8 mouse cellular contexts compared by ENCODE assay signal in the genomic region with DNA sequence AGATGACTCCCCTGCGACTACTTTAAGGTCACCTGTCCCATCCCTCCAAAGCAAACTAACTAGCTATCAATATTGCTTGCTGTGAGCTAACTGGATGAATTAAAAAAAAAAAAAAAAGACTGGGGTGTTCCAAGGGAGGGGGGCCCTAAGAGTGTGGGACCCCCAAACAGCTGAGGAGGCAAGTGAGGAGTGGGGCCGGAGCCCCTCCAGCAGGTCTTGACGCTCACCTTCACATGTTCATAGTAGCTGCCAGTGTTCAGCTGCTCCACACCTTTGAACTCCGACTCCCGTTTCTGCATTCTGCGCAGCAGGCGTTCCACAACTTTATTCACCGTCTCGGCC. TPM values are rescaled to one million over a fixed set of nuclear protein-coding genes. Genes with fewer than 3 reads are reported as not detected.
DNase-seq lines count a peak whose midpoint lies in the region; ATAC-seq and TF ChIP-seq lines count a peak whose summit lies in the region.

No protein-coding gene starts in this region.

- peak overlapping the region; percentile 66 for H3K4me3 ChIP-seq in heart, embryonic 16.5 days (ENCODE audit: low read length)
- H3K4me3 ChIP-seq in MEL (ENCODE audit: control insufficient read depth in 1 of 2, insufficient read depth in 1 of 2, low read depth in 2 of 2, low read length in 2 of 2): peak overlapping the region; percentile 77 to 95
- peak overlapping the region; percentile 35 for H3K4me3 ChIP-seq in hindbrain, embryonic 11.5 days (ENCODE audit: low read depth, low read length)
- H3K4me3 ChIP-seq in midbrain, embryonic 11.5 days (ENCODE audit: low read depth, low read length): peak overlapping the region; percentile 28

- H3K36me3 ChIP-seq in heart, embryonic 16.5 days (ENCODE audit: control insufficient read depth, insufficient read depth): no peaks in the 10 kb centered on the region
- peaks cover 4 to 18% of the 10 kb centered on the region in 2 experiments for H3K36me3 ChIP-seq in MEL (ENCODE audit: control insufficient read depth in 1 of 2, insufficient read depth in 2 of 2, low read length in 2 of 2)
- H3K36me3 ChIP-seq in hindbrain, embryonic 11.5 days (ENCODE audit: control insufficient read depth, insufficient read depth, low read length): no peaks in the 10 kb centered on the region
- no peaks in the 10 kb centered on the region for H3K36me3 ChIP-seq in midbrain, embryonic 11.5 days (ENCODE audit: control insufficient read depth, insufficient read depth, low read length)

- H3K79me2 ChIP-seq in MEL (ENCODE audit: control insufficient read depth, insufficient read depth, low read length, poor library complexity): peaks cover 46% of the 10 kb centered on the region

- 0 out of 2 replicates have a peak, but pooled peaks cover 3% of the 10 kb centered on the region for H3K4me1 ChIP-seq in heart, embryonic 16.5 days (ENCODE audit: control insufficient read depth, insufficient read depth, low read length)
- H3K4me1 ChIP-seq in MEL (ENCODE audit: control insufficient read depth in 1 of 2, insufficient read depth in 2 of 2, low read length in 2 of 2): peaks cover 9 to 16% of the 10 kb centered on the region in 2 experiments
- H3K4me1 ChIP-seq in hindbrain, embryonic 11.5 days (replicated peaks; ENCODE audit: control insufficient read depth, insufficient read depth, low read length): 0 out of 2 replicates have a peak, but pooled peaks cover 3% of the 10 kb centered on the region
- no peaks in the 10 kb centered on the region for H3K4me1 ChIP-seq in midbrain, embryonic 11.5 days (ENCODE audit: control insufficient read depth, insufficient read depth, low read length)

- peak overlapping the region; percentile 93 for H3K4me2 ChIP-seq in heart, embryonic 16.5 days (ENCODE audit: low read depth, low read length)
- H3K4me2 ChIP-seq in hindbrain, embryonic 11.5 days (replicated peaks; ENCODE audit: low read depth, low read length): peak overlapping the region; percentile 65
- peak overlapping the region; percentile 45; the same call in 1 of the 2 replicates for H3K4me2 ChIP-seq in midbrain, embryonic 11.5 days

- TF ChIP-seq POLR2A in MEL (IDR thresholded peaks at IDR 0.05; ENCODE audit: control insufficient read depth in 1 of 2, insufficient read depth in 1 of 2, low read depth in 1 of 2, low read length in 2 of 2, poor library complexity in 1 of 2): no peak

- WGBS in heart, embryonic 16.5 days: 3% methylated on average over 9 of the region's 9 CpGs
- 5% methylated on average over 9 of the region's 9 CpGs for WGBS in hindbrain, embryonic 11.5 days
- 5% methylated on average over 9 of the region's 9 CpGs for WGBS in midbrain, embryonic 11.5 days

- no peak for TF ChIP-seq CTCF in MEL (IDR thresholded peaks at IDR 0.05 in 2 of 3, conservative IDR thresholded peaks at IDR 0.05 in 1 of 3; ENCODE audit: control insufficient read depth in 1 of 3, insufficient read depth in 1 of 3, low read depth in 2 of 3, low read length in 3 of 3, poor library complexity in 1 of 3, severe bottlenecking in 1 of 3)

- H3K9me3 ChIP-seq in heart, embryonic 16.5 days (replicated peaks; ENCODE audit: control insufficient read depth, low read length): no peaks in the 10 kb centered on the region
- H3K9me3 ChIP-seq in MEL (replicated peaks; ENCODE audit: insufficient read depth, low read length): no peaks in the 10 kb centered on the region
- H3K9me3 ChIP-seq in hindbrain, embryonic 11.5 days (ENCODE audit: control insufficient read depth, low read length): no peaks in the 10 kb centered on the region
- H3K9me3 ChIP-seq in midbrain, embryonic 11.5 days (ENCODE audit: control insufficient read depth, low read length): no peaks in the 10 kb centered on the region

- no peak for TF ChIP-seq RAD21 in MEL (IDR thresholded peaks at IDR 0.05; ENCODE audit: low read depth, low read length)

- no peak overlapping the region for H3K27ac ChIP-seq in heart, embryonic 16.5 days (ENCODE audit: low read length)
- H3K27ac ChIP-seq in MEL (ENCODE audit: control insufficient read depth, low read depth, low read length): peak overlapping the region; percentile 49
- H3K27ac ChIP-seq in hindbrain, embryonic 11.5 days (ENCODE audit: low read depth, low read length): no peak overlapping the region
- no peak overlapping the region for H3K27ac ChIP-seq in midbrain, embryonic 11.5 days (ENCODE audit: low read depth, low read length)

- H3K9ac ChIP-seq in heart, embryonic 16.5 days (ENCODE audit: low read length): peak overlapping the region; percentile 75
- H3K9ac ChIP-seq in MEL (ENCODE audit: control insufficient read depth, low read depth, low read length, poor library complexity, severe bottlenecking): peak overlapping the region; percentile 75
- H3K9ac ChIP-seq in hindbrain, embryonic 11.5 days (ENCODE audit: low read depth, low read length): no peak overlapping the region; the same call in 1 of the 2 replicates
- no peak overlapping the region for H3K9ac ChIP-seq in midbrain, embryonic 11.5 days (ENCODE audit: low read length)

- H3K27me3 ChIP-seq in heart, embryonic 16.5 days (ENCODE audit: control insufficient read depth, insufficient read depth, low read length): peaks cover 38% of the 10 kb centered on the region
- H3K27me3 ChIP-seq in MEL (ENCODE audit: control insufficient read depth in 1 of 2, insufficient read depth in 2 of 2, low read length in 2 of 2): no peaks in the 10 kb centered on the region
- peaks cover 56% of the 10 kb centered on the region for H3K27me3 ChIP-seq in hindbrain, embryonic 11.5 days (ENCODE audit: control insufficient read depth, insufficient read depth, low read length)
- peaks cover 57% of the 10 kb centered on the region for H3K27me3 ChIP-seq in midbrain, embryonic 11.5 days (ENCODE audit: control insufficient read depth, insufficient read depth, low read length)

- ATAC-seq in heart, embryonic 16.5 days (replicated peaks; ENCODE audit: extremely low read depth, insufficient read depth, low FRiP score): no peak
- ATAC-seq in hindbrain, embryonic 11.5 days (ENCODE audit: low FRiP score): peak; percentile 51; the same call in 1 of the 2 replicates
- ATAC-seq in midbrain, embryonic 11.5 days (ENCODE audit: low FRiP score): peak; percentile 50; the same call in 1 of the 2 replicates

- no peak for DNase-seq in heart, adult 18-20 months
- DNase-seq in MEL (ENCODE audit: low read depth, low spot score): no peak
- no peak for DNase-seq in hindbrain, embryonic 11.5 days (ENCODE audit: low spot score)
- no peak for DNase-seq in midbrain, embryonic 11.5 days (ENCODE audit: low spot score, missing footprints)
- no peak for DNase-seq in urinary bladder, postnatal 10 days (ENCODE audit: low spot score)
- no peak for DNase-seq in ovary, adult 18-20 months (ENCODE audit: low spot score)
- DNase-seq in retina, postnatal 1 day: no peak

- TF ChIP-seq EP300 in MEL (IDR thresholded peaks at IDR 0.05; ENCODE audit: low read depth in 1 of 2, low read length in 2 of 2): no peak

TF ChIP-seq in MEL, 35 proteins besides CTCF, POLR2A, EP300 and RAD21 (continues in another document):
- 0 out of 2 replicates have a peak, but pooled peaks have one; percentile 31 for TF ChIP-seq TBP (IDR thresholded peaks at IDR 0.05; ENCODE audit: low read depth, low read length)

RNA-seq across cellular contexts. Expression of a gene that starts 0.8 kb away (rescaled TPM):
- 1.4 and 1.5 TPM in 2 replicates for polyA plus RNA-seq in heart, embryonic 16.5 days (2015; fragmentation: Nextera tagmentation; extraction: Ambion mirVana)
- total RNA-seq in heart, adult 18-20 months (2021): under 1 TPM; 0.39 to 0.42 TPM
- total RNA-seq in MEL (2012; rRNA removed): 12.9 and 19.0 TPM in 2 replicates
- 10 to 100 TPM in 1 of 2 experiments, not detected in 1; 20.9 TPM for polyA plus RNA-seq in MEL (2012; ENCODE audit: insufficient read depth in 1 of 2, insufficient read length in 2 of 2, low read depth in 1 of 2, low replicate concordance in 2 of 2, missing spikeins in 1 of 2)
- 0.35 and 0.79 TPM in 2 replicates for polyA plus RNA-seq in hindbrain, embryonic 11.5 days (2014; fragmentation: Nextera tagmentation; extraction: Ambion mirVana)
- polyA plus RNA-seq in midbrain, embryonic 11.5 days (2014; fragmentation: Nextera tagmentation; extraction: Ambion mirVana): 0.51 and 0.63 TPM in 2 replicates

RNA-seq across cellular contexts. Expression of a gene that starts 5.8 kb away (rescaled TPM):
- 30.1 and 32.8 TPM in 2 replicates for polyA plus RNA-seq in heart, embryonic 16.5 days (2015; fragmentation: Nextera tagmentation; extraction: Ambion mirVana)
- total RNA-seq in heart, adult 18-20 months (2021): 10 to 100 TPM; 21.9 to 25.0 TPM
- total RNA-seq in MEL (2012; rRNA removed): 28.7 and 32.3 TPM in 2 replicates
- 10 to 100 TPM in 1 of 2 experiments, not detected in 1; 27.7 TPM for polyA plus RNA-seq in MEL (2012; ENCODE audit: insufficient read depth in 1 of 2, insufficient read length in 2 of 2, low read depth in 1 of 2, low replicate concordance in 2 of 2, missing spikeins in 1 of 2)
- polyA plus RNA-seq in hindbrain, embryonic 11.5 days (2014; fragmentation: Nextera tagmentation; extraction: Ambion mirVana): 26.1 and 26.7 TPM in 2 replicates
- 26.0 and 28.3 TPM in 2 replicates for polyA plus RNA-seq in midbrain, embryonic 11.5 days (2014; fragmentation: Nextera tagmentation; extraction: Ambion mirVana)

RNA-seq across cellular contexts. Expression of a gene that starts 6.4 kb away (rescaled TPM):
- polyA plus RNA-seq in heart, embryonic 16.5 days (2015; fragmentation: Nextera tagmentation; extraction: Ambion mirVana): 0.49 and 0.50 TPM in 2 replicates
- total RNA-seq in heart, adult 18-20 months (2021): not detected
- total RNA-seq in MEL (2012; rRNA removed): 1.0 and 1.8 TPM in 2 replicates
- under 1 TPM in 1 of 2 experiments, not detected in 1; 0.36 TPM for polyA plus RNA-seq in MEL (2012; ENCODE audit: insufficient read depth in 1 of 2, insufficient read length in 2 of 2, low read depth in 1 of 2, low replicate concordance in 2 of 2, missing spikeins in 1 of 2)
- polyA plus RNA-seq in hindbrain, embryonic 11.5 days (2014; fragmentation: Nextera tagmentation; extraction: Ambion mirVana): 0.28 and 0.48 TPM in 2 replicates
- polyA plus RNA-seq in midbrain, embryonic 11.5 days (2014; fragmentation: Nextera tagmentation; extraction: Ambion mirVana): 0.52 and 1.1 TPM in 2 replicates

RNA-seq across cellular contexts. Expression of a gene that starts 46.6 kb away (rescaled TPM):
- polyA plus RNA-seq in heart, embryonic 16.5 days (2015; fragmentation: Nextera tagmentation; extraction: Ambion mirVana): 0.08 and 0.12 TPM in 2 replicates
- total RNA-seq in heart, adult 18-20 months (2021): not detected
- total RNA-seq in MEL (2012; rRNA removed): 4.7 and 5.5 TPM in 2 replicates
- polyA plus RNA-seq in MEL (2012; ENCODE audit: insufficient read depth in 1 of 2, insufficient read length in 2 of 2, low read depth in 1 of 2, low replicate concordance in 2 of 2, missing spikeins in 1 of 2): 1 to 10 TPM in 1 of 2 experiments, not detected in 1; 7.2 TPM
- 0.14 and 0.40 TPM in 2 replicates for polyA plus RNA-seq in hindbrain, embryonic 11.5 days (2014; fragmentation: Nextera tagmentation; extraction: Ambion mirVana)
- 0.11 and 0.56 TPM in 2 replicates for polyA plus RNA-seq in midbrain, embryonic 11.5 days (2014; fragmentation: Nextera tagmentation; extraction: Ambion mirVana)

RNA-seq across cellular contexts. Expression of a gene that starts 46.7 kb away (rescaled TPM):
- 3,112 and 3,297 TPM in 2 replicates for polyA plus RNA-seq in heart, embryonic 16.5 days (2015; fragmentation: Nextera tagmentation; extraction: Ambion mirVana)
- total RNA-seq in heart, adult 18-20 months (2021): 1,000 to 10,000 TPM in 1 of 2 experiments, 100 to 1,000 TPM in 1; 994 to 1,266 TPM
- total RNA-seq in MEL (2012; rRNA removed): 11,891 and 13,182 TPM in 2 replicates
- polyA plus RNA-seq in MEL (2012; ENCODE audit: insufficient read depth in 1 of 2, insufficient read length in 2 of 2, low read depth in 1 of 2, low replicate concordance in 2 of 2, missing spikeins in 1 of 2): over 10,000 TPM; 11,701 to 60,504 TPM
- polyA plus RNA-seq in hindbrain, embryonic 11.5 days (2014; fragmentation: Nextera tagmentation; extraction: Ambion mirVana): 4,691 and 4,742 TPM in 2 replicates
- 4,628 and 4,661 TPM in 2 replicates for polyA plus RNA-seq in midbrain, embryonic 11.5 days (2014; fragmentation: Nextera tagmentation; extraction: Ambion mirVana)

Comparison
In these comparisons a context has a peak if more than half of its experiments do, and no peak if none do; other contexts are left out.
1. H3K4me3 ChIP-seq: peak in every context shown above with its lines; median percentile 86 in MEL; 66 in heart, embryonic 16.5 days; 35 in hindbrain, embryonic 11.5 days; 28 in midbrain, embryonic 11.5 days.
2. H3K9ac ChIP-seq: peak in heart, embryonic 16.5 days (single experiment) and MEL (single experiment); none in hindbrain, embryonic 11.5 days (single experiment) and midbrain, embryonic 11.5 days (single experiment).
3. Peak in every context shown above with its lines, with median percentiles within 50 percentile points of each other: H3K4me2 ChIP-seq.